Mouse (Mus musculus) lung, adult 10 weeks (tissue): ENCODE results near the gene Ppp1r27. TPM values are rescaled to one million over a fixed set of nuclear protein-coding genes. Genes with fewer than 3 reads are reported as not detected.

Experiments
- polyA plus RNA-seq: library from polyadenylated mRNA; stranded (reverse); fragments of 350-450 nt; fragmentation: Illumina TruSeq; extraction: RNeasy Lipid Tissue Mini Kit (QIAGEN cat#74804); gene quantifications from one replicate; pipeline ENCODE4 v1.2.3, GENCODE M21; 2014; ENCODE audit warnings: low read depth, low replicate concordance; ENCODE audit not compliant: insufficient read depth

The Ppp1r27 gene
- polyA plus RNA-seq: not detected

DNA sequence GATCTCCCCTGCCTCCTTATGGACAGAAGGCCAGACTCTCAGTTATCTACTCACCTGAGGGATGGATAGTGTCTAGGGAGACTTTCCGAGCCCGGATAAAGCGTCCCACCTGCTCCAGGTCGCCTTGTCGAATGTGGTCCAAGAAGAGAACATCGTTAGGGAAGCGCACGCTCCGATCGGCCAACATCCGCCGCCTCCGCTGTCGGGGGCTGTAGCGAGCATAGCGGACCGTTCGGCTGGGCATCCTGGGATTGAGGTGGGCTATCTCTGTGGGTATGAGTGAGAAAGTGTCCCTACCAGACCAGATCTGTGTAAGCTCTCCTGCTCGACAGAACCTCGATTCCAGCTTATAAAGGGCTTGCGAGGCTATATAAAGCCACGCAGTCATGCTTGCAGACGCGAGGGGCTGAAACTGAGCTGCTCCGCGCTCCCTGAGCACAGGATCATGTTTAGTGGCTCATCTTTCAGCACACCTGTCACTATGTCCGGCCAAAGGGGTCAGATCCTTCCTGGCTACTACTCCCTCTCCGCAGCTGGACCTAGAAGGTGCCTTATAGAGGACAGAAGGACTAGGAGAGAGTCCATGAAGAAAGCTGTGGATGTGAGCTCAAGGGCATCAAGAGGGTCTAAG, at the start of gene Ppp1r27:
Gene Ppp1r27 (minus strand): TSS at position 323 of the 631 bp plus-strand sequence.

GRCm38 (mm10) chr11:120598283-120598989, 47.5 kb upstream of the Ppp1r27 start, which contains the start of the genes Alyref and Anapc11:
Alyref (minus strand) TSS chr11:120598365.
Anapc11 (plus strand) TSS chr11:120598421.

GRCm38 (mm10) chr11:120581490-120582267, 30.7 kb upstream of the Ppp1r27 start, which contains the start of gene Arhgdia:
Arhgdia (minus strand) TSS chr11:120581624.

GRCm38 (mm10) chr11:120572752-120573584, 22.0 kb upstream of the Ppp1r27 start, which contains the start of gene P4hb:
P4hb (minus strand) TSS chr11:120573253.

GRCm38 (mm10) chr11:120549168-120549945, 1.6 kb downstream of the Ppp1r27 start, which contains the start of gene Mcrip1:
Mcrip1 (minus strand) TSS chr11:120549727.

GRCm38 (mm10) chr11:120530085-120530964, 20.6 kb downstream of the Ppp1r27 start, which contains the start of gene Gcgr:
Gcgr (plus strand) TSS chr11:120530699.

Other genes starting within 250 kb of the Ppp1r27 start
- gene Actg1, start 202.6 kb downstream of the Ppp1r27 start, polyA plus RNA-seq: 1,316 TPM
- 0.33 TPM for gene Fscn2, start 189.6 kb downstream of the Ppp1r27 start, polyA plus RNA-seq
- gene Faap100, start 172.4 kb downstream of the Ppp1r27 start, polyA plus RNA-seq: 10.2 TPM
- gene Nploc4, start 113.4 kb downstream of the Ppp1r27 start, polyA plus RNA-seq: 19.5 TPM
- gene Tspan10, start 108.5 kb downstream of the Ppp1r27 start, polyA plus RNA-seq: not detected
- not detected for gene Pde6g, start 97.6 kb downstream of the Ppp1r27 start, polyA plus RNA-seq
- gene Oxld1, start 93.1 kb downstream of the Ppp1r27 start, polyA plus RNA-seq: 13.4 TPM
- 13.6 TPM for gene Ccdc137, start 93.0 kb downstream of the Ppp1r27 start, polyA plus RNA-seq
- gene Arl16, start 83.5 kb downstream of the Ppp1r27 start, polyA plus RNA-seq: 10.8 TPM
- gene Mrpl12, start 66.5 kb downstream of the Ppp1r27 start, polyA plus RNA-seq: 65.4 TPM
- 42.5 TPM for gene Slc25a10, start 59.3 kb downstream of the Ppp1r27 start, polyA plus RNA-seq
- gene Gcgr, start 20.4 kb downstream of the Ppp1r27 start, polyA plus RNA-seq: 0.15 TPM
- gene Mcrip1, start 1.4 kb downstream of the Ppp1r27 start, polyA plus RNA-seq: 138 TPM
- gene P4hb, start 22.1 kb upstream of the Ppp1r27 start, polyA plus RNA-seq: 289 TPM
- 361 TPM for gene Arhgdia, start 30.5 kb upstream of the Ppp1r27 start, polyA plus RNA-seq
- gene Alyref, start 47.2 kb upstream of the Ppp1r27 start, polyA plus RNA-seq: 49.0 TPM
- 82.6 TPM for gene Anapc11, start 47.3 kb upstream of the Ppp1r27 start, polyA plus RNA-seq
- 1.3 TPM for gene Npb, start 57.3 kb upstream of the Ppp1r27 start, polyA plus RNA-seq
- gene Pcyt2, start 66.8 kb upstream of the Ppp1r27 start, polyA plus RNA-seq: 51.7 TPM
- 39.1 TPM for gene Sirt7, start 74.1 kb upstream of the Ppp1r27 start, polyA plus RNA-seq
- 17.0 TPM for gene Mafg, start 82.5 kb upstream of the Ppp1r27 start, polyA plus RNA-seq
- gene Pycr1, start 92.6 kb upstream of the Ppp1r27 start, polyA plus RNA-seq: 1.4 TPM
- gene Myadml2, start 97.0 kb upstream of the Ppp1r27 start, polyA plus RNA-seq: 1.6 TPM
- gene Notum, start 110.0 kb upstream of the Ppp1r27 start, polyA plus RNA-seq: 8.1 TPM
- 44.2 TPM for gene Aspscr1, start 121.8 kb upstream of the Ppp1r27 start, polyA plus RNA-seq
- gene Cenpx, start 162.6 kb upstream of the Ppp1r27 start, polyA plus RNA-seq: 82.4 TPM
- 15.4 TPM for gene Lrrc45, start 162.8 kb upstream of the Ppp1r27 start, polyA plus RNA-seq
- gene Rac3, start 170.3 kb upstream of the Ppp1r27 start, polyA plus RNA-seq: 44.3 TPM
- 185 TPM for gene Dcxr, start 176.1 kb upstream of the Ppp1r27 start, polyA plus RNA-seq
- gene Cbr2, start 181.0 kb upstream of the Ppp1r27 start, polyA plus RNA-seq: 5,777 TPM
- 0.87 TPM for gene Hmga1b, start 211.7 kb upstream of the Ppp1r27 start, polyA plus RNA-seq
- gene Rfng, start 233.1 kb upstream of the Ppp1r27 start, polyA plus RNA-seq: 18.4 TPM
- gene Gps1, start 233.1 kb upstream of the Ppp1r27 start, polyA plus RNA-seq: 62.0 TPM
- gene Dus1l, start 245.3 kb upstream of the Ppp1r27 start, polyA plus RNA-seq: 23.6 TPM